Mouse (Mus musculus) layer of hippocampus, adult 11-12 months (tissue): ENCODE data around the gene Spag17.
A peak's percentile ranks its signal among the peaks of the same experiment; 100 is the strongest.

Experiments
- DNase-seq: peaks from one replicate; pipeline ENCODE4 v3.0.0; 2022; ENCODE audit warnings: low spot score

The Spag17 gene

DNA sequence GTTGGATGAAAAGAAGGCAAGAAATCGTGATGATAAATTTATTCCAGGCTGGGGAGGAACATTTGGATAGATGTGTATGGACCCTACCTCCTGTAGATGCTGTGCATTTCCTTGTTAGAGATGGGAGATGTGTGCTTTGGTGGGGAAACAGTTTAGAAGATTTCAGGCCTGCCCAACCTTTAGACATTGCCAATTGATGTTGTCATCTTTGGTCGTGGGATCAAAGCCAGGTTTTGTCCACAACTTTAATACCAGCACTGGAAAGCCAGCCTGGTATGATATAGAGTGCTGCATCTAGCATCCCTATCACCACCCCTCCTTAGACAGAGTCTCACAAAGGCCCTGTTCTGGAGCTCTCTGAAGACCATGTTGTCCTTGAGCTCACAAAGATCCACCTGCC lies 278.4 kb downstream of the Spag17 start:
- no peak for DNase-seq

DNA sequence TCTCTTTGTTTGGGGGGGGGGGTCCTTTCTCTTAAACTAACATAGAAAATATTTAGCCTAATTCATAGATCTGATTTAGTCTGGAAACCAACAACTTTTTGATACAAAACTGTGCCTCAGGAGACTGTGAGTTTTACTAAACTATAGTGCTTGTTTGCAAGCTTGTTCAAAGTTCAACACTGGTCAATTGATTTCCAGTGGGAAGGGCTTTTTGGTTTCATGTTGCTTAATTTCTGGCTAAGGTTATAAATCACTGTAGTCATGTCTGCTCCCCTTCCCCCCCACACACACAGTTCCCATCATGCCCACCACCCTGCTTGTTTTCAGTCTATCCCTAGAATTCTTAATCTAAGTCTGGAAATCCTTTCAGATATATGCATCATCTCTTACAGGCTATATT lies 279.8 kb downstream of the Spag17 start:
- no peak for DNase-seq

DNA sequence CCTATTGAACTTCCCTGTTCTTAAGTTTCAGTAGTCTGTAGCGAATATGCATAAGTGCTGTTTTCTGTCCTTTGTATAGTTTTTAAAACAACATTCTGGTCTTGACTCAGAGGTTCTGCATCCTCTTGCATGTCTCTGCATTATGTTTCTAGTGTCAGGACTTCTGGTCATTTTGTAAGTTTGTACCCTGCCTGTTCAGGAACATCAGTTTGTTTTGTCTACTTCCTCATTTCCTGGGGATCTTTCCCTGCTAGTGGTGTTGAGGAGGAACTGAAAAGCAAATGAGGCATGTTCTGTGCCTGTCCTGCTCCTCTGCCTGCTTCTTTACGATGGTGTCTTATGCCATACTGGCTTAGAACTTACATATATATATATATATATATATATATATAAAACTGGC lies 290.8 kb downstream of the Spag17 start:
- DNase-seq: no peak

DNA sequence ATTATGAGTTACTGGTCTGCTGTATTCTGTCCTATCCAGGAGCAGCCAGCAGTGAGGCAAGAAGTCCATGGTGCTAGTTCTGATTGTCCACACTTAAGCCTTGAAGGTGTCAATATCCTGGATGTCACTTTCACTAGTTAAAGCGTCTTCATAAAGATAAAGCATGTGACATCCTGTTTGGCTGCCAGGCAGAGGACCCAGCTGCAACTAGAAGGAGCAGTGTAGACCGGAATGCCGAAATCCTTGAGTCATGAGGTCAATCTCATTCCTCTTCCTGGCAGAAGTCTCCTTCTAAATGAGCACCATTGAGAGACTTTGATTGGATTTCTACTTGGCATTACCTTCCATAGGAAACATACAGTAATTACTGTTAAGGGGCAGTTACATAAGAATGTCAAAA lies 295.3 kb downstream of the Spag17 start:
- no peak for DNase-seq

DNA sequence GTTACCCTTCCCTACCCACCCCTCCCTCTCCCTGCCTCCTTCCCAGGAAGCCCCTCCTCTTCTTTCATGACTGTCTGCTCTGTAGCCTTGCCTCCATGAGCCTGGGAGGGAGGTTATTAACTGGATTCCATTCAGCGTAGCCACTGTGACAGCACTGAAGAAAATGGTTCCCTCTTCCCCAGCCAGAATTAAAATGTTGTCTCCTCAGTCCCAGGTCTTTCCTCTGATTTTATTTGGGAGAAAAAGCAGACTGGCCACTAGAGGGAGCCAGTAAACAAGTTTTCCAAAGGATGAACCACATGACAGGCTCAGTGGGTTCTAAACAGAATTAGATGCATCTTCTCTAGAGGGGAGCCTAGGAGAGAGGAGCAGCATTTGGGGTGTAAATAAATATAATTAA lies 304.2 kb downstream of the Spag17 start:
- DNase-seq: peak; percentile 88

DNA sequence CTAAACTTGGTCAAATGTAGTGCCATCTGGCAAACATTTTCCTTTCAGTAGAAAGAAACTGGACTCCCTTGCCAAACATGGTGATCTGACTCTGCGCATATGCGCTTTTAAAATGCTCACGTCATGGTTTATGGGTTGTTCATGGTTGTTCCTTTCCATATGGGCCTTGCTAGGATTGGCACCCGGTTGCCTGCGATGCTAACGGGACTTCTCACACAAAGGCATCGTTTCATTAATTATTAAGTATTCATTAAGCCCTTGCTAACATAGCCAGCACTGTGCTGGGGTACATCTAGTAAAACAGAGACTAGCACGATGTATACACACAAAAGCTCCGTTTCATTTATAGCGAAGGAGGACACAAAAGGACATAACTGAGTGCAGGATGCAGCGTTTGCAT lies 304.7 kb downstream of the Spag17 start:
- no peak for DNase-seq
